Mouse (Mus musculus): ENCODE measurements around the gene Gpr179. TPM values are rescaled to one million over a fixed set of nuclear protein-coding genes. Genes with fewer than 3 reads are reported as not detected.

Gene Gpr179
- polyA plus RNA-seq, 1 experiment from 2014 or later = 0.16 TPM

GRCm38 (mm10) chr11:97284854-97285253, 67.0 kb downstream of the Gpr179 start:
- no peak overlapping the region for H3K4me2 ChIP-seq (replicated peaks; ENCODE audit: low read depth, low read length)
- H3K27ac ChIP-seq (ENCODE audit: low read length) = no peak overlapping the region
- no peaks in the 10 kb centered on the region for H3K27me3 ChIP-seq (ENCODE audit: control insufficient read depth, insufficient read depth, low read length)
- H3K9me3 ChIP-seq (ENCODE audit: control insufficient read depth, low read depth, low read length) = no peaks in the 10 kb centered on the region
- H3K4me1 ChIP-seq (ENCODE audit: control insufficient read depth, insufficient read depth, low read length) = no peaks in the 10 kb centered on the region
- 67% methylated on average over 4 of the region's 4 CpGs for WGBS
- no peak overlapping the region for H3K9ac ChIP-seq (replicated peaks; ENCODE audit: low read depth, low read length)
- no peak overlapping the region for H3K4me3 ChIP-seq (ENCODE audit: low read depth, low read length)
- no peaks in the 10 kb centered on the region for H3K36me3 ChIP-seq (ENCODE audit: control insufficient read depth, insufficient read depth, low read length)
- ATAC-seq (ENCODE audit: insufficient number of reproducible peaks, insufficient read depth, low FRiP score, low read depth) = no peak

- Histone ChIP-seq H3K4me2 (replicated peaks; ENCODE audit: low read depth, low read length) (no peak overlapping the region), H3K27ac (ENCODE audit: low read length) (no peak overlapping the region), H3K9ac (replicated peaks; ENCODE audit: low read depth, low read length) (no peak overlapping the region), H3K4me1 (ENCODE audit: control insufficient read depth, insufficient read depth, low read length) (peaks cover 10% of the 10 kb centered on the region; the same call in 1 of the 2 replicates), H3K9me3 (ENCODE audit: control insufficient read depth, low read depth, low read length) (no peaks in the 10 kb centered on the region), H3K36me3 (ENCODE audit: control insufficient read depth, insufficient read depth, low read length) (no peaks in the 10 kb centered on the region), H3K4me3 (ENCODE audit: low read depth, low read length) (no peak overlapping the region), H3K27me3 (ENCODE audit: control insufficient read depth, insufficient read depth, low read length) (no peaks in the 10 kb centered on the region)
- ATAC-seq (ENCODE audit: insufficient number of reproducible peaks, insufficient read depth, low FRiP score, low read depth) = no peak
- 68% methylated on average over 6 of the region's 6 CpGs for WGBS
These were observed 69.7 kb downstream of the Gpr179 start for GRCm38 (mm10) chr11:97282179-97282578.

Other genes starting within 250 kb of the Gpr179 start
- gene Tbx21, start 236.7 kb downstream of the Gpr179 start, polyA plus RNA-seq (2014; fragmentation: Nextera tagmentation; extraction: Ambion mirVana) = 0.20 TPM in 1 of 2 replicates, not detected in the other
- 3.7 TPM in 2 replicates for gene Tbkbp1, start 200.6 kb downstream of the Gpr179 start, polyA plus RNA-seq (2014; fragmentation: Nextera tagmentation; extraction: Ambion mirVana)
- 65.1 and 67.7 TPM in 2 replicates for gene Kpnb1, start 164.2 kb downstream of the Gpr179 start, polyA plus RNA-seq (2014; fragmentation: Nextera tagmentation; extraction: Ambion mirVana)
- gene Npepps, start 71.4 kb downstream of the Gpr179 start, polyA plus RNA-seq (2014; fragmentation: Nextera tagmentation; extraction: Ambion mirVana) = 90.7 and 101 TPM in 2 replicates
- gene Mrpl45, start 36.4 kb downstream of the Gpr179 start, polyA plus RNA-seq (2014; fragmentation: Nextera tagmentation; extraction: Ambion mirVana) = 42.3 and 43.3 TPM in 2 replicates
- gene Socs7, start 10.5 kb upstream of the Gpr179 start, polyA plus RNA-seq (2014; fragmentation: Nextera tagmentation; extraction: Ambion mirVana) = 2.8 and 3.0 TPM in 2 replicates
- gene Arhgap23, start 63.5 kb upstream of the Gpr179 start, polyA plus RNA-seq (2014; fragmentation: Nextera tagmentation; extraction: Ambion mirVana) = 6.4 and 6.5 TPM in 2 replicates
- 0.35 TPM in 1 of 2 replicates, not detected in the other for gene 4933428G20Rik, start 148.3 kb upstream of the Gpr179 start, polyA plus RNA-seq (2014; fragmentation: Nextera tagmentation; extraction: Ambion mirVana)
- gene Srcin1, start 224.1 kb upstream of the Gpr179 start, polyA plus RNA-seq (2014; fragmentation: Nextera tagmentation; extraction: Ambion mirVana) = 0.49 and 0.64 TPM in 2 replicates